Mouse (Mus musculus) gastrocnemius, postnatal 14 days (tissue): ENCODE measurements around the gene Slfn9. TPM values are rescaled to one million over a fixed set of nuclear protein-coding genes. Genes with fewer than 3 reads are reported as not detected.
"Not testable (repeated sequence)": the region's sequence is repeated elsewhere in the genome, so short reads cannot be mapped to it uniquely, and the experiment has no call there.

ENCODE experiments used
- DNase-seq: peaks from one replicate; pipeline ENCODE4 v3.0.0; 2021; ENCODE audit warnings: mixed read lengths
- intact Hi-C: fragments of 180-260 bp; cut with DNase I; formaldehyde crosslinking; loops from one replicate; pipeline ENCODE4 v1.15.1; 2025; ENCODE audit warnings: low total_unique reads
- total RNA-seq, 2 experiments: library from RNA; stranded (reverse); gene quantifications; 2 replicates each; pipeline ENCODE4 v1.2.3; 2021

Slfn9 gene
- total RNA-seq, 2 experiments from 2014 or later: 0.89 to 1.9 TPM

DNA sequence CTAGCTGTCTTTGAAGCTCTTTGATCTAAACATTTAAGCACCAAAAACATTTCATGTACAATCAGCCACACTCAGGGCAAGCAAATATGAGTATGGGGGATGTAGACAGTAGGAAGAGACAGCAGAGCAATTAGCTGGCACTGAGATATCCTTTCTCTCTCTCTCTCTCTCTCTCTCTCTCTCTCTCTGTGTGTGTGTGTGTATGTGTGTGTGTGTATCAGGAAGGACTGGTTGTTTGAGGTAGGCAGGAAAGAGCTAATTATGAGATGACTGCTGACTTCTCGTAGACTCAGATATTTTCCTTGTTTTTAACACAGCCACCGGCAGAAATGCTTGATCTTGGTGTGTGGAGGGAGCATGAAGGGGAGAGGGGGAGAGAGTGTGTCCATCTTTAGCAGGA lies 29.9 kb downstream of the Slfn9 start:
- DNase-seq: no peak
- intact Hi-C loops: no loop called here

DNA sequence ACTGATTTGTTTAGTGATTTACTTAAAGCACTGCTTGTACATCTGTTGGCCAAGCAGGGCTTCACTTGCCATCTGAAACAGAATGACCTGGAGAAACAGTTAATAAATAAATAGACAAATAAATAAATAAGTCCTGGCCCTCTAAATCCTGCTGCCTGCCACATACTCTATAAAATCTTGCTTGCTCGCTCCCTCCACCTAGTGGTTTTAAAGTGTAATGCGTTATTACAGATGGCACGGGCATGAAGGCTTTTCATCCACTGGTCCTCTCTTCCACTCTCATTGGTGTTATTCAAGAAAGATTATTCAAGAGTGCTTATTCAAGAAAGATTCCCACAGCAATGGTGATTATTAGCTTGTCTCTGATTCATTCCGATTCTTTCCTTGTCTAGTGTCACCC lies 32.0 kb downstream of the Slfn9 start:
- no peak for DNase-seq
- intact Hi-C loops: no loop called here

DNA sequence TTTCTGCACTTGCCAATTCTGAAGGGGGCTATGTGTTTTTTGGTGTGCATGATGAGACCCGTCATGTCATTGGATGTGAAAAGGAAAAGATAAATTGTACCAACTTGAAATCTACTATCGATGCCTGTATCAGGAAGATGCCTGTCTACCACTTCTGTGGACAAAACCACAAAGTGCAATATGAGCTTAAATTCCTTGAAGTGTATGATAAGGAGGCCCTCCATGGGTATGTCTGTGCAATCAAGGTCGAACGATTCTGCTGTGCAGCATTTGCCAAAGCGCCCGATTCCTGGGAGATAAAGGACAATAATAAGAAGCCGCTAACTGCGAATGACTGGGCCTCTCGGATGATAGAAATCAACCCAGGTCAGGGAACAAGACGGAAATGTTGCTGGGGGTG lies 34.7 kb downstream of the Slfn9 start:
- no peak for DNase-seq
- intact Hi-C loops: no loop called here

DNA sequence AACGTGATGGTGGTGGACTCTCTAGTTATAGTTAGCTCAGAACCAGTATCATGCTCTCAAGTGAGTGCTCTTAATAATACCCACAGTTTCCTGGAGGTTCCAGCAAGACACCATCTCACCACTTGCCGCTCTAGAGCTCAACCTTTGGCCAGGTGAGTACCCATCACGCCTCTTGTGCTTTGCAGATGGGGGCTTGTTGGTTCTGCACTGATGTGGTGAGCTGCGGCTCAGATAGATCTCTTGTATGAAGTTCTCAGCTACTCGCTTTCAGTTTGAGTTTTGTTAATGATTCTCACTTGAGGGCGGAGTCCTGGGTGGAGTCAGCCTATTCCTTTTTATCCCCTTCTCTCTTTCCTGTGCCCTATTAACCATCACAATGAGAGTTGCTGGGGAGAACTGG lies 37.0 kb downstream of the Slfn9 start:
- intact Hi-C loops: no loop called here

DNA sequence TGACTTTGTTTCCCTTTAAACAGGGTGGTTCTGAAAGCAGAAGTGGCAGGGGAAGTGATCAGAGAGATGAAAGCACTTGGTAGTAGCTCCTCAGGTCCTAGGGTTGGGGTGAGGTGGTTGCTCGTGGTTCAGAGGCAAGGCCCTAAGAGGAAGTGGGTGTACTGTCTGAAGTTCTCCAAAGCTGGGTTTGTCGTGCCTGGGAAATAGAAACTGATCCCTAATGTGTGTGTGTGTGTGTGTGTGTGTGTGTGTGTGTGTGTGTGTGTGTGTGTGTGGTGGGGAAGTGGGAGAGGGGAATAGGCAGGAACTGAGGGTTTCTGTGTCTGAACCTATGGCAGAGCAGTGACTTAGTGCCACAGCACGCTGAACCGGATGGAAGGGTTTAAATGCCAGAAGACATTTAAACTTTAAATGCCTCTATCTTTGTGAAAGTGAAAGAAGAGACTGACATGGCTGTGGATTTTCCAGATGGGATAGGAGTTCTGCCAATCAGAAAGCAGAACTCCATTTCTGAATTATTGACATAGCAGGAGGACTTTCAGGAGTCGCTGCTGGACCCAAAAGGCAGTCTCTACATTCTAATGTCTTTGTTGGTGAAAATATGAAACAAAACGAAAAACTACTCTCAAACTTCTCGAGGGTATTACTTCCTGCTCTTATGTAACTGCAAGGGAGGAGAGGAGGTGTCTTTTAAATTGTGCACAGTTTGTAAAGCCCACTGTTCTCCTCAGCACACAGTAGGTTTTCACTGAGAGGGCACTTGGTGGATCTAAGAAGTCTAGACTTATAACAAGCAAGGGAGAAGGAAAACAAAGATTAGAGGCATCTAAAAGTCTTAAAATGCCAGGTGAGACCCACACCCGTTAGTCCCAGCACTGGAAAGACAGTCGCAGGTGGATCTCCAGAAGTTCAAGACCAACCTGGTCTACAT lies 38.8 kb downstream of the Slfn9 start:
- no peak for DNase-seq
- intact Hi-C loops: no loop called here

More for the DNA sequence above, 37.0 kb downstream of the Slfn9 start:
- DNase-seq: no peak

DNA sequence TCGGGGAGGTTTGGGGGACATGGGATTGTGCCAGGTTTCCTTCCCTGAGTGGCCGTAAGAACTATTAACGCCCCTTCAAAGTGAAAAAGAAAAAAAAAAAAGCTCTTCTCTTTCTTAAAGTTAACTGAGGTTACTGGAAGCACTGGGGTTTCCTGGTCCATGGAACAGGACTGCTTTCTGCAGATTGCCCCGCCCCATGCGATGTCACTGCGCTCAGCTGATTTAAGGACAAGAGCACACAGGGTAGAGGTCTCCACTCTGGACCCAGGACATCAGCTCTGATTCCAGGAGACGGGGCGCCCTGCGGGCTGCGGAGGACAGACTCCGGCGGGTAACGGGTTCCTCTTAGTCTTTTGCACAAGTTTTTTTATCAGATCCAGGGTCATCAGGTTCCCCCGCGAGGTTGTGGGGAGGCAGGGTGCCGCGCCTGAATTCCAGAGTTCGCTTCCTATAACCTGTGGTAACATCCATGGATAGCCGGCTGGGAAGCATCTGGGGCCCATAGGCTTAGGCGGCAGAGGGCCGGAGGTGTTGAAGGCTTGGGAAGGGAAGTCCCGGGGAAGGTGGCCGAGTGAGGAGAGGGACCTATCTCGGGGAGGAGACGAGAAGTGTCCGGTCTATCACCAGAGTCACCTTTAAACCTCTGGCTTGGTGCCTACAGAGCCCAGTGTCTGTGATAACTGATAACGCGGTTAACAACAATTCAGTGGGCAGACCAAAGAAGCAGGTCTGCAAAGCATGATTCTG lies 39.6 kb downstream of the Slfn9 start:
- intact Hi-C loops: no loop called here
- peak; percentile 76 for DNase-seq

DNA sequence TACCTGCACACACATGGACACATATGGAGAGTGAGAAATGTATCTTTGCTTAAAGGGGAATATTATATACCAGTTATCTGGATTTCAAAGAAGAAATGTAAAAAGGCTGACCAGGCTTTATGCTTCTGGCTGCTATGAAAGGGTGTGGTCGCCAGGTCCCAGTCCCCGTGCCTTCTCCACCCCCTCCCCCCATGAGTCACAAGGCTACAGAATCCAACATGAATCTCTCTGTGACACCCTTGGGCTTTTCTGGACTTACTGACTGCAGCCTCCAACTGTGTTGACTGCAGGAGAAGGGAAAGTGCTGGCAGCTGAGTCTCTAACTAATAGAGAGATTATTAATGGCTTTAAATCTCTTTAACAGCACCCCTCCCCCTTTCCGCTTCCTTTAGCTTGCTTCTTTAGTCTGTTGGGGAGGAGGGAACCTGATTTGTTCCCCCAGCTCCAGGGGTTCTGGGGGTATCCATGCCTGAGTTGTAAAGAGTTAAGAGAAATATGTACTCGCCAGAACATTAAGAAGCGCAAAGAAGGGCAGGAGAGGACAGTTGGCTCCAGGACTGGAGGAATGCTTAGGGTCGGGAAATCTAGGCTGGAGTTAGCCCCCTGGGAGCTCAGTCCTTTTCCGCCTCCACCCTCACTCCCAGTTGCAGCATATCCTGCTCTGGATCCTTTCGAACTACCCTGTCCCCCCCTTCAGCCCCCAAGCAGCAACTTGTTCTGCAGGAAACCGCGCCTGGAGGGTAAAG lies 40.7 kb downstream of the Slfn9 start, which contains the start of gene Slfn5:
Slfn5 (plus strand) TSS at position 614 of the 746 bp plus-strand sequence.
- intact Hi-C loops: no loop called here
- DNase-seq: peak; percentile 63

DNA sequence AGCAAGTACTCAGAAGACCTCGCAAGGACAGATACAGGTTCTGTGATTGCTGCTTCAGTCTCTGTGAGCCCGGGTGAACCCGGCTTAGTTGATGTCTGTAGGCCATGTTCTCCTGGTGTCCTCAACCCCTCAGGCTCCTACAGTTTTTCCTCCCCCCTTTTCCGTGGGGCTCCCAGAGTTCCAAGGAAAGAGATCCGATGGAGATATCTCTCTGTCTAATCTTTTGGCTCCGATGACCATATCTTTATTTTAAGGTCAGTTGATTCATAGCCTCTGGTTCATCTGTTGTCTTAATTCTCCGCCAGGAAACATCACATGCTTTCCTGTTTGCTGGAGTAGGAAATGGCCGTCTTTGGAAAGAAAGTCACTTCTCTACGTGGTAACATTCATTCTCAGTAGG lies 42.6 kb downstream of the Slfn9 start:
- DNase-seq: no peak
- intact Hi-C loops: no loop called here

DNA sequence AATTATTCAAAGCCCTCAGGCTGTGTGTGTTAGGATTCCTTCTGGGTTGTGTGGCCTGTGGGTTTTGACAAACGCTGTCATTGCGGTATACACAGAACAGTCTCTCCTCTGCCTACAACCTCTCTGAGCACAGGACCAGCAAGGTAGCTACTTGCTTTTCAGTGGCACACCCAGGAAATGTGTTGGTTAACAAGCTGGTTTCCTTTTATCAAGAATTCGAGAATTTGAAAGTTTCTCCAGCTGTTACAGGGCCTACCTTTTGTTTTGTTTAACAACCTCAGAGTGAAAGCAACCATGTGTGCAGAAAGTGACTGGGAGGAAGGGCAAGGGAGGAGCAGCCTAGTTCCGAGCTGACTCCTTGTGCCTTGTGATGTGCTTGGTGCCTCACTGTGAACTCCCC lies 44.2 kb downstream of the Slfn9 start:
- intact Hi-C loops: no loop called here
- no peak for DNase-seq

DNA sequence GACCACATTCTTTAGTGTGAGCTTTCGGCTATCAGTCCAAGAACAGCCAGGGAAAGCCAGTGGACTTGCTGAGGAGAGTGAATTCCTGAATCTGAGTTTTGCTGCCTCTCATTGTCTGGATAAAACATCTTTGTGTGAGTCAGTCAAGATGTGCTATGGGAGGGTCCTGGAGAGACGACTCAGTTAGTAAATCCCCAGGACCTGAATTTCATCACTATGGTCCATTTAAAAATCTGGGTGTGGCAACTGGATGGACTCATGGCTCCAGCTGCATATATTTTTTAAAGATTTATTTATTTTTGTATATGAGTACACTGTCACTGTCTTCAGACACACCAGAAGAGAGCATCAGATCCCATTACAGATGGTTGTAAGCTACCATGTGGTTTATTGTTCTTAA lies 46.0 kb downstream of the Slfn9 start:
- intact Hi-C loops: no loop called here
- no peak for DNase-seq

DNA sequence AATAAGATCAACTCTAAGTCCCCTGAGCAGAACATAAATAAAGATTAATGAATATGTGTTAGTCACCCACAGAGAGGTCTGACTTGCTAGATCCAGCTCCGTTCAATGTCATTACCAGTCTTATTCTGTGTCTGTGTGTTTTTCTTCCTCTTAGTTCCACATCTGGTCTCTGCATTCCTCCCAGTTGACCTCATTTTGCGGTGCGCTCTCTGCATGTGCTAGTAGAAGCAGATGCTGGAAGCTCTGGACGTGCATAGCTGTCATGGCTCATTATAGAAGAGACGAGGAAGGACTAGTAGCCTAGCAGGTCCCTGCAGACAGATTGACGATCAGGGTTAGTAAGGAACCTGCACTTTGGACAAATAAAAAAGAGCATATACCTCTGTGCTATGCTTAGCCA lies 48.3 kb downstream of the Slfn9 start:
- DNase-seq: no peak
- intact Hi-C loops: no loop called here

DNA sequence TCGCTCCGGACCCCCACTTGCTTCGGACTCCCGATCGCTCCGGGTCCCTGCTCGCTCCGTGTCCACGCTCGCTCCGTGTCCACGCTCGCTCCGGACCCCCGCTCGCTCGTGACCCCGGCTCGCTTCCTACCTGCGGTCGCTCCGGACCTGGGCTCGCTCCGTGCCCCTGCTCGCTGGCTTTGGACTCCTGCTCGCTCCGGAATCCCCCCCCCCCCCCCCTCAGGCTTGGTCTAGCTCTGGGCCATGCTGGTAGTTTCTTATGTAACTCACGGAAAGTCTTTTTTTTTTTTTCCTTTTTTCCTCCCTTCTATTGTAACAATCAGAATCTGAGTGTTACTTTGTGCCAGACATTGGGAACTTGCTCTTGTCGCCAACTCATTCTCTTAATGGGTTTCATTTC lies 58.4 kb downstream of the Slfn9 start:
- intact Hi-C loops: no loop called here
- no peak for DNase-seq

DNA sequence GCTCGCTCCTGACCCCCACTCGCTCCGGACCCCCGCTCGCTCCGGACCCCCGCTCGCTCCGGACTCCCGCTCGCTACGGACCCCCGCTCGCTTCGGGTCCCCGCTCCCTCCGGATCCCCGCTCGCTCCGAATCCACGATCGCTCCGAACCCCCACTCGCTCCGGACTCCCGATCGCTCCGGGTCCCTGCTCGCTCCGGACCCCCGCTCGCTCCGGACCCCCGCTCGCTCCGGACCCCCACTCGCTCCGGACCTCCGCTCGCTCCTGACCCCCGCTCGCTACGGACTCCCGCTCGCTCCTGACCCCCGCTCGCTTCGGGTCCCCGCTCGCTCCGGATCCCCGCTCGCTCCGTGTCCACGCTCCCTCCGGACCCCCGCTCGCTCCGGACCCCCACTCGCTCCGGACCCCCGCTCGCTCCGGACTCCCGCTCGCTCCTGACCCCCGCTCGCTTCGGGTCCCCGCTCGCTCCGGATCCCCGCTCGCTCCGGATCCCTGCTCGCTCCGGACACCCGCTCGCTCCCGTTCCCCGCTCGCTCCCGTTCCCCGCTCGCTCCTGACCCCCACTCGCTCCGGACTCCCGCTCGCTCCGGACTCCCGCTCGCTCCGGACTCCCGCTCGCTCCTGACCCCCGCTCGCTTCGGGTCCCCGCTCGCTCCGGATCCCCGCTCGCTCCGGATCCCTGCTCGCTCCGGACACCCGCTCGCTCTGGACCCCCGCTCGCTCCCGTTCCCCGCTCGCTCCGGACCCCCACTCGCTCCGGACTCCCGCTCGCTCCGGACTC lies 59.8 kb downstream of the Slfn9 start:
- DNase-seq, intact Hi-C loops: not testable (repeated sequence)

DNA sequence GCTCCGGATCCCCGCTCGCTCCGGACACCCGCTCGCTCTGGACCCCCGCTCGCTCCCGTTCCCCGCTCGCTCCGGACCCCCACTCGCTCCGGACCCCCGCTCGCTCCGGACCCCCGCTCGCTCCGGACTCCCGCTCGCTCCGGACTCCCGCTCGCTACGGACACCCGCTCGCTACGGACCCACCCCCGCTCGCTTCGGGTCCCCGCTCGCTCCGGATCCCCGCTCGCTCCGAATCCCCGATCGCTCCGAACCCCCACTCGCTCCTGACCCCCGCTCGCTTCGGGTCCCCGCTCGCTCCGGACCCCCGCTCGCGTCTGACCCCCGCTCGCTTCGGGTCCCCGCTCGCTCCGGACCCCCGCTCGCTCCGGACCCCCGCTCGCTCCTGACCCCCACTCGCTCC lies 60.5 kb downstream of the Slfn9 start:
- intact Hi-C loops, DNase-seq: not testable (repeated sequence)

DNA sequence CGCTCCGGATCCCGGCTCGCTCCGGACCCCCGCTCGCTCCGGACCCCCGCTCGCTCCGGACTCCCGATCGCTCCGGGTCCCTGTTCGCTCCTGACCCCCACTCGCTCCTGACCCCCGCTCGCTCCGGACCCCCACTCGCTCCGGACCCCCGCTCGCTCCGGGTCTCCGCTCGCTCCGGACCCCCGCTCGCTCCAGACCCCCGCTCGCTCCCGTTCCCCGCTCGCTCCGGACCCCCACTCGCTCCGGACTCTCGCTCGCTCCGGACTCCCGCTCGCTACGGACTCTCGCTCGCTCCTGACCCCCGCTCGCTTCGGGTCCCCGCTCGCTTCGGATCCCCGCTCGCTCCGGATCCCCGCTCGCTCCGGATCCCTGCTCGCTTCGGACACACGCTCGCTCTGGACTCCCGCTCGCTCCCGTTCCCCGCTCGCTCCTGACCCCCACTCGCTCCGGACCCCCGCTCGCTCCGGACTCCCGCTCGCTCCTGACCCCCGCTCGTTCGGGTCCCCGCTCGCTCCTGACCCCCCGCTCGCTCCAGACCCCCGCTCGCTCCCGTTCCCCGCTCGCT lies 61.2 kb downstream of the Slfn9 start:
- intact Hi-C loops: not testable (repeated sequence)
- peak; percentile 38 for DNase-seq

DNA sequence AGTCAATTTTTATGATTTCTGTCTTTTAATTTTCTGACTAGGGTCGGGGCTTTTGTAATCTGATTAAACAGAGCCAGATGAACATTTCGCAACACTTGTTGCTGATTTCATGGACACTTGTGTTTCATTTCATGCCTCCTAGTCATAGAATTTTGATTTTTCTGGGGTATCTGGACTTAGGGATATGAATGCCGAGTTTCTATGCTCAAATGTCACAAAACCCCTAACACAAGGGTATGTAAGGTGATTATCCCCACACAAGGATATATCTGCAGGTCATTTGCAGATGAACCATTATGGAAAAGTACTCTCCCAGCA lies 62.0 kb downstream of the Slfn9 start:
- DNase-seq: no peak
- intact Hi-C loops: no loop called here

DNA sequence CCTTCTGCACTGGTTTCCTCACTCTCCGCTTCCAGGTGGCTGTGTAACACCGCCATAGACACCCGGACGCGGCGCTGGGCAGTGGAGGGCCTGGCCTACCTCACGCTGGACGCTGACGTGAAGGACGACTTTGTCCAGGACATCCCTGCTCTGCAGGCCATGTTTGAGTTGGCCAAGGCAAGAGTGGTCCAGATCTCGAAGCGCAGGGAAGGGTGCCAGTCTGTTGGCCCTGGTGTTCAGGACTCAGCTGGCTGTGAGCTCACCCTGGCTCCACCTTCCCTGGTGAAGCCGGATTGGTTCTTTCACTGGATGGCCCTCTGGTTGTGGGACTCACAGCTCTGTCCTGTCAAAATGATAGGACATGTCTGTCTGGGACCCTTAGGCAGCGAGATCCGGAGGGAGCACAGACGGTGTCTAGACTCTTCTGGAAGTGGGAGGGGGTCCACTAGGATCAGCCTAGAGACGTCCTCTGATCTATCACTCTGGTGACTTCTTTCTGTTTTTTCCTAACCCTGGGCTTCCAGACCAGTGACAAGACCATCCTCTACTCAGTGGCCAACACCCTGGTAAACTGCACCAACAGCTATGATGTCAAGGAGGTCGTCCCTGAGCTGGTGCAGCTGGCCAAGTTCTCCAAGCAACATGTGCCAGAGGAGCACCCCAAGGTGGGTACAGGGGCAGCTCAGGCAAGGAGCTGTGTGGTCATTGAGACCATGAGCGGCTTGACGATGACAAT lies 62.6 kb downstream of the Slfn9 start:
- intact Hi-C loops: no loop called here

More for the DNA sequence above, 62.6 kb downstream of the Slfn9 start:
- no peak for DNase-seq
